Mouse (Mus musculus) B cell, adult 67 days (primary cell): Measurements from ENCODE around the gene Ccng2. TPM values are rescaled to one million over a fixed set of nuclear protein-coding genes. Genes with fewer than 3 reads are reported as not detected.

Source experiments
- total RNA-seq, 2 experiments: library from RNA; stranded (reverse); gene quantifications; 4 replicates each; pipeline ENCODE4 v1.2.4; 2023

Ccng2 gene
- 10 to 100 TPM; 76.7 to 80.5 TPM for total RNA-seq

DNA sequence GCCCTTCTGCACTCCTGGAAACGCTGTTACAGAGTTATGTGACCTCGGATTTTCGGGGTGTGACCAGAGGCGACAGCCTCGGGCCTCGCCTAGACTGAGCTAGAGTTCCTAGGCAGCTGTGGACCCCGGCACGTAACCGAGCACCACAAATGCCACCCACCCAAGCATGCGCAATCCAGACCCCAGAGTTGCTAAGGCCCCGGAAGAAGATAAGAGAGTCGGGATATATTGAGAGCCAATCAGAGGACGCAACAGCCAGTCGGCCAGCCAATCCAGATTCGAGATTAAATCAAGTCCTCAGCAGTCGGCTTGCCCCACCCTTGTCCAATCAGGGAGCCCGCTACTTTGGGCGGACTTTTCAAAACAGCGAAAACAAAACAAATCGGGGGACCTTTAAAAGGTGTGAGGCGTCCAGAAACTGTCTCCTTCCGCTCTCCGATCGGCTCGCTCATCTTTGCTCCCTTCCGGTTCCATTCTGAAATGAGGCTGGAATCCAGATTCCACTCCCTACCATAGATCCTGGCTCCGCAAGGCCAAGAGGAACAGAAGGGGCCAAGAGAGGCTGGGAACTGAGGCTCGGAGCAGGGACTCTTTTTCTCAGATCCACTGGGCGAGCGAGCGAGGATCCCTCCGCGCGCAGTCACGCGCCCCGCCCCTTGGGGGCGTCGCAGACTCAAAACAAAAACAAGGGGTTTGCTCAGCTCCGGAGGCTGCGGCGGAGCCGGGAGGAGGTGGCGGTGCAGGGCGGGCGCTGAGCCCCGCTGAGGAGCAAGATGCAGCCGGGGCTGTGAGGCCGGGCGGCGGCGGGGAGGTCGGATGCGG lies at the start of gene Ccng2:
Gene Ccng2 (plus strand): TSS at position 375 of the 822 bp plus-strand sequence.

Other genes with a start within 250 kb of the Ccng2 start
- gene Sowahb, start 222.2 kb upstream of the Ccng2 start, total RNA-seq, result under 1 TPM in 1 of 2 experiments, not detected in 1; 0.15 TPM
- 100 to 1,000 TPM; 113 to 126 TPM for gene Sept11, start 173.8 kb upstream of the Ccng2 start, total RNA-seq
- gene Ccni, start 60.8 kb upstream of the Ccng2 start, total RNA-seq, result 100 to 1,000 TPM; 160 to 188 TPM
- 1 to 10 TPM; 1.9 to 3.1 TPM for gene 2010109A12Rik, start 60.7 kb upstream of the Ccng2 start, total RNA-seq